Mouse (Mus musculus): ENCODE results near the gene Cacnb1. TPM values are rescaled to one million over a fixed set of nuclear protein-coding genes. Genes with fewer than 3 reads are reported as not detected.

Cacnb1 gene
- not detected for polyA plus RNA-seq (2014; fragmentation: Illumina TruSeq; extraction: RNeasy Lipid Tissue Mini Kit (QIAGEN cat#74804); ENCODE audit: low replicate concordance)

DNA sequence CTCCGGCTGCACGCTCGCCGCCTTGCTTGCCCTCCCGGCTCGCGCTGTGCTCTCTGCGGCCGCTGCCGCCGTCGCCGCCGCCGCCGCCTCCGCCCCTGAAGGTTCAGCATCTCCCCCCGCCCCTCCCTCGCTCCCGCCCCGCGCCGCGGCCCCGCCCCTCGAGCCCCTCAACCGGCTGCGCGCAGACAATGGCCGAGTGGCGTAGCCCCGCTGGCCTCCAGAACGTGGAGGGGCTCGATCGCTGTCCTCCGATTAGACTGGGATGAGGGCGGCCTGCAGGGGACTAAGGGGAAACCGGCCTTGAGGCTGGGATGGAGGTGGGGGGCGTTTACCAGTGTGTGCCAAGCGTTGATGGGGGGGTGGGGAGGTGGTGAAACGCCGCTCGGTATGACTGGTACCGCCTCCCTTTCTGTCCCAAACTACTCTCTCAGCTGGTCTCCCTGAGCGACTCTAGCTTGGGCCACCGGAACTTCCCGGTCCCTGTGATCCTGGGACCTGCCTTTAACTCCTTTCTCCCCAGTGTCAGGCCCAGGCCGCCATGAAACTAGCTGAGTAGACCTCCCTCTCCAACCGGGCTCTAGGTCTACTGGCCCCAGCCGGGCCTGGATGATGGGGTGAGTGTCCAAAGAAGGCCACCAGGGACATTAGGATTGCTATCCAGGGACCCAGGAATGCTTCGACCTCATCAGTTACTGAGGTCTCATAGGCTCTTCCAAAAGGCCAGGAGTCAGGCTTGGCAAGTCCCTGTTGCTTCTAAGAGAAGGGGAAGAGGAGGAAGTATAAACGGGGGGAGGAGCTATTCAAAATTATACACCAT is at the start of gene Cacnb1:
Cacnb1 (minus strand) TSS at position 480 of the 817 bp plus-strand sequence.

DNA sequence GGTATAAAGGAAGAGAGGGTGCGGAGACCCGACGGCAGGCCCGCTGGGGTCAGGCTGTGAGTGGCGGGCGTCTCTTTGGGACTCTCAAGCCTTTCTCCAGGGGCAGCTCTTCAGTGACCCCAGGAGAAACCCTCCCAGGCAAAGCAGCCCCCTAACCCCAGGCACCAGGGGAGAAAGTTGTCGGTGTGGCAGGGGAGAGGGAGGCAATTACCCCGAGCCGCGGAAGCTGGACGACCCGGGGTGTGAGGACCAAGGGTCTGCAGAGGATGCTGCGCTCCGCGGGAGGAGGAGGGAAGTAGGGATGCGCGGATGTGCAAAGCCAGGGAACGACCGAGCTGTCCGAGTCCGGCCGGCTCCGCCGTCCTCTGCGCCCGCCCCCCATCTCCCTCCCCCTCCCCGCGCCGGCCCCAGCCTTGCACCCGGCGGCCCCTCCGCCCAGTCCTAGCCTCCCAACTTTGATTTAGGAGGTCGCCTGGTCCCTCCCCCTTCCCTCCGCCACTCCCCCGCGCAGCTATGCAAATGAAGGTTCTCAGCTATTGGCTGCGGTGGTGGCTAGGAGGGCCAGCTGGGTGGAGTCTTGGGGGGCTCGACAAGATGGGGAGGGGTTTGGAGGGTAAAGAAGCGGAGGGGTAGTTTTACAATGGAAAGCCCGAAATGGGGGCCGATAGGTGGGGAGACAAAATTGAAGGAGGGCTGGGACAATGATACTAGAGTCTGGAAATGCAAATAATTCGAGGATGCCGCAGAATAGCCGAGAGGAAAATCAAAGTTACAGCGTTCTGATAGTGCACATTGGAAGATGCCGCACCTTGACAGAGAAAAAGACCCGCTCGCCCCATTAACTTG is 30.4 kb upstream of the Cacnb1 start, which contains the start of gene Stac2:
Stac2 (minus strand) TSS at position 474 of the 846 bp plus-strand sequence.

DNA sequence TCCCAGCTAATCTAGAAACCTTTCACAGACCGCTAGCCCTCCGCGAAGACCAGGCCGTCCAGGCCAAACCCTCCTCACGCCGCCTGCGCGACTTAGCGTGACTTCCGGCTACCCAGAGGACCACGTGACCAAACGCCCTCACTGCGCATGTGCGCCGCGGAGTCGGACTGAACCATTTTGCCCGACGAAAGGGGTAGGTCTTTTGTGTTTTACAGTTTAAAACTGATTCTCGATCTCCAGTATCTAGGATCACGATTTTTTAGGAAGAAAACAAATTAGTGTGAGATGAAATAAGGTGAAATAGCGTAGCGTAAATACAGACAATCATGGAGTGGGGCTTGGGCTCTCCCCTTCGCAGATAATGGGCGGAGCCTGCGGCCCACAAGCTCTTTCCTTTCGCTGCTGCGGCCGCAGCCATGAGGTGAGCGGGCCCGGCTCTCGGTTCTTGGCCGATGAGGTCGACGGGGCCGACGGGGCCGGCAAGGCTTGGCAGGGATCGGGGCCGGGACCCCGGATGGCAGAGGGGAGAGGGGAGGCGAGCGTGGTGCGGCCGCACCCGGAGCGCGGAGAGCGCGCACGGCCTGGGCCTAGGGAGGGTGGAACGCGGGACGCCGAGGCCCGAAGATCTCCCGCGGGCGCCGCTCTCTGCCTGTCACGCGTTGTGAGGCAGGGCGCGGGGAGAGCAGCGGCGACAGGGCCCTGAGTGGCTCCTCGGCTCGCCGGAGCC is 3.9 kb upstream of the Cacnb1 start, which contains the start of gene Rpl19:
Rpl19 (plus strand) TSS at position 141 of the 727 bp plus-strand sequence.

DNA sequence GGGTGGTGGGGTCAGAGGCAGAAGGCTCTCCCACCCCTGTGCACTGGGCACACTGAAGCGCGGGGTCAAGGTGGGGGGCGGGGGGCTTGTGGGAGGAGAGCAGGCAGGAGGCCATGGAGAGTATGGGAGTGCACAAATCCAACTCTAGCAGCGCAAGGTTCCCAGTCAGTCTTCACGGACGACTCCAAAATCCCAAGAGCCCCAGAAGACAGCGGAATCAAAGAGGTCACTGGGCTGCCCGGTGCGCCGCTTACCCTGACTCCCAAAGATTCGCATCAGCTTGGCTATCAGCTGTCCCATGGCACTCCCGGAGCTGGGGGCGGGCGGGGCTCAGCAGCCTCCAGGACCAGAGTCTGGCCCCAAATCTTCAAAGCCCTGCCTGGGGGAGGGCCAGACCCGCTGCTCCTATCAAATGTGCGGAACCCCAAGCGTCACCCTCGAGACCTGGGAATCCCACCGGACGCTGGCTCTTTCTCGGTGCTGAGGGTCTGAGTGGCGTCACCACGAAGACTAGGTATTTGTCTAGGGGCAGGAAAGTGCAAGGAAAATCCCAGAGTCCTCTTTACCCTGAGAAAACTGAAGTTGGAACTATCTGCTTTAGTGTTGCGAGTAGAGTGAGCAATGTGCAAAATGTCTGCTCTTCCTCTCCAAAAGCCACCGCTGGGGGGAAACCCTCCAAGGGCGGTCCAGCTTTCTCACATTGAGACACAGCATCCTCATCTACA is 27.1 kb downstream of the Cacnb1 start, which contains the start of gene Arl5c:
Arl5c (minus strand) TSS at position 618 of the 725 bp plus-strand sequence.

DNA sequence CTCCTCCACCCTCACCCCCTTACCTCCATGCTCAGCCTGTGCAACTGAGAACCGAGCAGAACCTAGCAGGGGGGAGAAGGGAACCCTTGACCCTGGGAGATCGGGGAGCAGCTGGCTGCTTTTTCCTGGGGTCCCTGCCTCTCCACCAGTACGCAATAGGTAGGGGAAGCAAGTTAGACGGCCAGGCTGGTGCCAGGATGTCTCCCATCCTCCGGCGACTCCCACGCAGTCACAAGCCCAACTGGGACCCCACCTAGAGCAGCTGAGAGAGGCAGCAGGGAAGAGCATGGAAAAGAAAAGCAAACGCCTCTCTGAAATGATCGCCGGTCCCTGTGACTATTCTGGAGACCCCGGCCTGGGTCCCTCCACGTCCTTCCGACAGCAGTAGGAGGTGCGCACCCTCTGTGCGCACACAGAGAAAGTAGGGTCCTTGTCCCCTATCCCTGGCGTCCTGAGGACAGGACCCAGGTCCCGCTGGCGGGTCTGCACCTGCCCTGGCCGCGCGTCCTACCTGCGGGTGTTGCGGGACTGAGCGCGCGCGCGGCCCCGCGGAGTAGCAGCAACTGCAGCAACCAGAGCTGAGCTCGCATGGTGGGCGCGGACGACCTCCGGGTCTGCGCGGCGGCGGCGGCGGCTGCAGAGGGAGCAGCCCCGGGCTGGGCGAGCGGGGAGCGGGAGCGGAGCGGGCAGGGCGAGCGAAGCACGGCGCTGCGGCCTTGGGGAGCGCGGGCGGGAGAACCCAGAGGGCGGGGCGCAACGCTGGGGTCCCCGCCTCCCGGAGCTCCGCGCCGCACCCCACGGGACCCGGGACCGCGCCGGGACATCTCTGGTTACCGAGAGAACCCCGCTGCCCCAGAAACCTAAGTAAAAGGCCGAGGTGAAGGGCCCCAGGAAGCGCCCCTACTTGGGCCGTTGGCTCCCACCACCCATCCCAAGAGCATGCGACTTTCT is 36.8 kb downstream of the Cacnb1 start, which contains the start of gene Plxdc1:
Plxdc1 (minus strand) TSS at position 718 of the 951 bp plus-strand sequence.

Other genes starting within 250 kb of the Cacnb1 start
- not detected for gene 1700001P01Rik, start 247.1 kb downstream of the Cacnb1 start, polyA plus RNA-seq (2014; fragmentation: Illumina TruSeq; extraction: RNeasy Lipid Tissue Mini Kit (QIAGEN cat#74804); ENCODE audit: low replicate concordance)
- 1,379 TPM for gene Rpl23, start 240.6 kb downstream of the Cacnb1 start, polyA plus RNA-seq (2014; fragmentation: Illumina TruSeq; extraction: RNeasy Lipid Tissue Mini Kit (QIAGEN cat#74804); ENCODE audit: low replicate concordance)
- gene Lasp1, start 224.0 kb downstream of the Cacnb1 start, polyA plus RNA-seq (2014; fragmentation: Illumina TruSeq; extraction: RNeasy Lipid Tissue Mini Kit (QIAGEN cat#74804); ENCODE audit: low replicate concordance) = 88.5 TPM
- 1.7 TPM for gene B230217C12Rik, start 182.3 kb downstream of the Cacnb1 start, polyA plus RNA-seq (2014; fragmentation: Illumina TruSeq; extraction: RNeasy Lipid Tissue Mini Kit (QIAGEN cat#74804); ENCODE audit: low replicate concordance)
- 1.5 TPM for gene Fbxo47, start 138.9 kb downstream of the Cacnb1 start, polyA plus RNA-seq (2014; fragmentation: Illumina TruSeq; extraction: RNeasy Lipid Tissue Mini Kit (QIAGEN cat#74804); ENCODE audit: low replicate concordance)
- not detected for gene Plxdc1, start 36.6 kb downstream of the Cacnb1 start, polyA plus RNA-seq (2014; fragmentation: Illumina TruSeq; extraction: RNeasy Lipid Tissue Mini Kit (QIAGEN cat#74804); ENCODE audit: low replicate concordance)
- gene Arl5c, start 26.9 kb downstream of the Cacnb1 start, polyA plus RNA-seq (2014; fragmentation: Illumina TruSeq; extraction: RNeasy Lipid Tissue Mini Kit (QIAGEN cat#74804); ENCODE audit: low replicate concordance) = not detected
- 34.7 TPM for gene Rpl19, start 3.7 kb upstream of the Cacnb1 start, polyA plus RNA-seq (2014; fragmentation: Illumina TruSeq; extraction: RNeasy Lipid Tissue Mini Kit (QIAGEN cat#74804); ENCODE audit: low replicate concordance)
- gene Stac2, start 30.4 kb upstream of the Cacnb1 start, polyA plus RNA-seq (2014; fragmentation: Illumina TruSeq; extraction: RNeasy Lipid Tissue Mini Kit (QIAGEN cat#74804); ENCODE audit: low replicate concordance) = not detected
- 13.2 TPM for gene Fbxl20, start 127.4 kb upstream of the Cacnb1 start, polyA plus RNA-seq (2014; fragmentation: Illumina TruSeq; extraction: RNeasy Lipid Tissue Mini Kit (QIAGEN cat#74804); ENCODE audit: low replicate concordance)
- gene Med1, start 170.3 kb upstream of the Cacnb1 start, polyA plus RNA-seq (2014; fragmentation: Illumina TruSeq; extraction: RNeasy Lipid Tissue Mini Kit (QIAGEN cat#74804); ENCODE audit: low replicate concordance) = 37.7 TPM
- gene Cdk12, start 180.0 kb upstream of the Cacnb1 start, polyA plus RNA-seq (2014; fragmentation: Illumina TruSeq; extraction: RNeasy Lipid Tissue Mini Kit (QIAGEN cat#74804); ENCODE audit: low replicate concordance) = 28.2 TPM